Mouse (Mus musculus): Measurements from ENCODE around the gene Cyfip1. TPM values are rescaled to one million over a fixed set of nuclear protein-coding genes. Genes with fewer than 3 reads are reported as not detected.

The Cyfip1 gene
- polyA plus RNA-seq, 1 experiment from 2014 or later: 59.1 TPM

- no peak overlapping the region for H3K27ac ChIP-seq (replicated peaks)
- H3K9me3 ChIP-seq (ENCODE audit: control insufficient read depth, low read length): no peaks in the 10 kb centered on the region
- no peak overlapping the region for H3K4me3 ChIP-seq (ENCODE audit: low read depth, low read length)
- 78% methylated on average over 2 of the region's 2 CpGs for WGBS
- H3K4me2 ChIP-seq (replicated peaks; ENCODE audit: low read depth): no peak overlapping the region
- DNase-seq (ENCODE audit: low spot score): no peak
- H3K9ac ChIP-seq (ENCODE audit: low read length): no peak overlapping the region
- H3K36me3 ChIP-seq (ENCODE audit: control insufficient read depth, insufficient read depth, low read length): peaks cover 36% of the 10 kb centered on the region
- no peaks in the 10 kb centered on the region for H3K27me3 ChIP-seq (ENCODE audit: control insufficient read depth, insufficient read depth, low read length)
- no peak for ATAC-seq (ENCODE audit: low FRiP score, low TSS enrichment)
- TF ChIP-seq EP300 (optimal IDR thresholded peaks at IDR 0.05): no peak
- no peak for TF ChIP-seq CTCF (IDR thresholded peaks at IDR 0.05; ENCODE audit: low read depth)
- H3K4me1 ChIP-seq (replicated peaks; ENCODE audit: control insufficient read depth, insufficient read depth): no peaks in the 10 kb centered on the region
Observed at GRCm38 (mm10) chr7:55809967-55810366, 31.6 kb upstream of the Cyfip1 start.

- Histone ChIP-seq H3K4me1 (replicated peaks; ENCODE audit: control insufficient read depth, insufficient read depth) (no peaks in the 10 kb centered on the region), H3K4me3 (ENCODE audit: low read depth, low read length) (no peak overlapping the region), H3K27me3 (ENCODE audit: control insufficient read depth, insufficient read depth, low read length) (no peaks in the 10 kb centered on the region), H3K4me2 (replicated peaks; ENCODE audit: low read depth) (no peak overlapping the region), H3K27ac (replicated peaks) (no peak overlapping the region), H3K9me3 (ENCODE audit: control insufficient read depth, low read length) (no peaks in the 10 kb centered on the region), H3K9ac (ENCODE audit: low read length) (no peak overlapping the region), H3K36me3 (ENCODE audit: control insufficient read depth, insufficient read depth, low read length) (peaks cover 30% of the 10 kb centered on the region)
- 89% methylated on average over 5 of the region's 5 CpGs for WGBS
- no peak for TF ChIP-seq EP300 (optimal IDR thresholded peaks at IDR 0.05)
- peak; percentile 30; the same call in 1 of the 2 replicates for TF ChIP-seq CTCF (IDR thresholded peaks at IDR 0.05; ENCODE audit: low read depth)
- ATAC-seq (ENCODE audit: low FRiP score, low TSS enrichment) (no peak), DNase-seq (ENCODE audit: low spot score) (no peak)
Observed at GRCm38 (mm10) chr7:55824468-55824867, 17.1 kb upstream of the Cyfip1 start.

- Histone ChIP-seq H3K36me3 (ENCODE audit: control insufficient read depth, insufficient read depth, low read length) (peaks cover 26% of the 10 kb centered on the region), H3K9ac (ENCODE audit: low read length) (no peak overlapping the region), H3K4me3 (ENCODE audit: low read depth, low read length) (no peak overlapping the region), H3K4me1 (replicated peaks; ENCODE audit: control insufficient read depth, insufficient read depth) (no peaks in the 10 kb centered on the region), H3K4me2 (replicated peaks; ENCODE audit: low read depth) (no peak overlapping the region), H3K9me3 (ENCODE audit: control insufficient read depth, low read length) (no peaks in the 10 kb centered on the region), H3K27me3 (ENCODE audit: control insufficient read depth, insufficient read depth, low read length) (no peaks in the 10 kb centered on the region), H3K27ac (replicated peaks) (no peak overlapping the region)
- no peak for TF ChIP-seq CTCF (IDR thresholded peaks at IDR 0.05; ENCODE audit: low read depth)
- TF ChIP-seq EP300 (optimal IDR thresholded peaks at IDR 0.05): no peak
- peak; percentile 43 for DNase-seq (ENCODE audit: low spot score)
- WGBS: 80% methylated on average over 9 of the region's 9 CpGs
- peak; percentile 94 for ATAC-seq (ENCODE audit: low FRiP score, low TSS enrichment)
Observed at GRCm38 (mm10) chr7:55827551-55827950, 14.0 kb upstream of the Cyfip1 start.

GRCm38 (mm10) chr7:55836877-55837276, 4.7 kb upstream of the Cyfip1 start:
- Histone ChIP-seq H3K36me3 (ENCODE audit: control insufficient read depth, insufficient read depth, low read length) (peaks cover 5% of the 10 kb centered on the region; the same call in 1 of the 2 replicates), H3K27me3 (ENCODE audit: control insufficient read depth, insufficient read depth, low read length) (no peaks in the 10 kb centered on the region), H3K4me2 (replicated peaks; ENCODE audit: low read depth) (no peak overlapping the region), H3K9ac (ENCODE audit: low read length) (no peak overlapping the region), H3K4me3 (ENCODE audit: low read depth, low read length) (no peak overlapping the region), H3K9me3 (ENCODE audit: control insufficient read depth, low read length) (no peaks in the 10 kb centered on the region), H3K27ac (replicated peaks) (no peak overlapping the region), H3K4me1 (replicated peaks; ENCODE audit: control insufficient read depth, insufficient read depth) (no peaks in the 10 kb centered on the region)
- TF ChIP-seq CTCF (IDR thresholded peaks at IDR 0.05; ENCODE audit: low read depth) (no peak), EP300 (optimal IDR thresholded peaks at IDR 0.05) (no peak)
- 74% methylated on average over 4 of the region's 4 CpGs for WGBS
- ATAC-seq (ENCODE audit: low FRiP score, low TSS enrichment): no peak
- no peak for DNase-seq (ENCODE audit: low spot score)

GRCm38 (mm10) chr7:55841977-55842503, 495 bp downstream of the Cyfip1 start:
- Histone ChIP-seq H3K4me3 (ENCODE audit: low read depth, low read length) (peak overlapping the region; percentile 91), H3K9ac (ENCODE audit: low read length) (peak overlapping the region; percentile 99), H3K27me3 (ENCODE audit: control insufficient read depth, insufficient read depth, low read length) (no peaks in the 10 kb centered on the region), H3K4me1 (replicated peaks; ENCODE audit: control insufficient read depth, insufficient read depth) (0 out of 2 replicates have a peak, but pooled peaks cover 2% of the 10 kb centered on the region), H3K4me2 (replicated peaks; ENCODE audit: low read depth) (peak overlapping the region; percentile 89), H3K36me3 (ENCODE audit: control insufficient read depth, insufficient read depth, low read length) (no peaks in the 10 kb centered on the region), H3K9me3 (ENCODE audit: control insufficient read depth, low read length) (no peaks in the 10 kb centered on the region), H3K27ac (replicated peaks) (peak overlapping the region; percentile 99)
- TF ChIP-seq CTCF (IDR thresholded peaks at IDR 0.05; ENCODE audit: low read depth) (peak; percentile 45), EP300 (optimal IDR thresholded peaks at IDR 0.05) (no peak)
- under 1% methylated on average over 35 of the region's 47 CpGs for WGBS
- peak; percentile 99 for ATAC-seq (ENCODE audit: low FRiP score, low TSS enrichment)
- peak; percentile 96 for DNase-seq (ENCODE audit: low spot score)

- Histone ChIP-seq H3K9me3 (ENCODE audit: control insufficient read depth, low read length) (no peaks in the 10 kb centered on the region), H3K36me3 (ENCODE audit: control insufficient read depth, insufficient read depth, low read length) (no peaks in the 10 kb centered on the region), H3K4me2 (replicated peaks; ENCODE audit: low read depth) (peak overlapping the region; percentile 89), H3K9ac (ENCODE audit: low read length) (peak overlapping the region; percentile 99), H3K4me1 (replicated peaks; ENCODE audit: control insufficient read depth, insufficient read depth) (0 out of 2 replicates have a peak, but pooled peaks cover 2% of the 10 kb centered on the region), H3K27me3 (ENCODE audit: control insufficient read depth, insufficient read depth, low read length) (no peaks in the 10 kb centered on the region), H3K27ac (replicated peaks) (peak overlapping the region; percentile 99), H3K4me3 (ENCODE audit: low read depth, low read length) (peak overlapping the region; percentile 91)
- ATAC-seq (ENCODE audit: low FRiP score, low TSS enrichment): peak; percentile 38
- no peak for TF ChIP-seq EP300 (optimal IDR thresholded peaks at IDR 0.05)
- no peak for TF ChIP-seq CTCF (IDR thresholded peaks at IDR 0.05; ENCODE audit: low read depth)
- DNase-seq (ENCODE audit: low spot score): peak; percentile 47
- under 1% methylated on average over 40 of the region's 40 CpGs for WGBS
Observed at GRCm38 (mm10) chr7:55842504-55843152, 1.1 kb downstream of the Cyfip1 start.

All from stomach, postnatal 0 days (tissue).